Mouse (Mus musculus) kidney, postnatal 10 days (tissue): Measurements from ENCODE around the gene Gatad2b.
A peak's percentile ranks its signal among the peaks of the same experiment; 100 is the strongest.
"Not testable (repeated sequence)": the region's sequence is repeated elsewhere in the genome, so short reads cannot be mapped to it uniquely, and the experiment has no call there.

ENCODE experiments used
- DNase-seq: peaks from one replicate; pipeline ENCODE4 v3.0.0; 2021; ENCODE audit warnings: mixed read lengths

The Gatad2b gene

DNA sequence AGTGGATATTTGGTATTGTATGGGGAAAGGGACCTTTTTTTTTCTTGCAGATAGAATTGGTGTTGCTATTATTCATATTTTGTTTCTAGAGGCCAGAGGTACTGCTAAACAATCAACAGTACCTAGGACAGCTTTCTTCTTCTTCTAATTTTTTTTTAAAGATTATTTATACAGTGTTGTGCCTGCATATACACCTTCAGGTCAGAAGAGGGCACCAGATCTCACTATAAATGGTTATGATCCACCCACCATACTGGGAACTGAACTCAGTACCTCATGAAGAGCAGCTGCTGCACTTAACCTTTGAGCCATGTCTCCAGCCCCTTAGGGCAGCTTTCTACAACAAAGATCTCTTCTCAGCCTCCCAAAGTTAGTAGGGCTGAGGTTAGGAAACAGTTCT lies 20.4 kb downstream of the Gatad2b start:
- DNase-seq = no peak

DNA sequence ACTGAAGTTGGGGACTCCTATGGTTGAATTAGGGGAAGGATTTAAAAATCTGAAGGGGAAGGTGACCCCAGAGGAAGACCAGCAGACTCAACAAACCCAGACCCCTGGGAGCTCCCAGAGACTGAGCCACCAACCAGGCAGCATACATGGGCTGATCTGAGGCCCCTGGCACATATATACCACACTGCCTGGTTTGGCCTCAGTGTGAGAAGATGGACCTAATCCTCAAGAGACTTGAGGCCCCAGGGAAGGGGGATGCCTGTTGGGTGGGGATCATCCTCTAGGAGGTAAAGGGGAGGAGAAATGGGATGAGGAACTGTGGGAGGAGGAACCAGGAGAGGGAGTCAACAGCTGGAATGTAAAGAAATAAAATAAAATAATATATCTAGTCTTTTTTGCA lies 21.3 kb downstream of the Gatad2b start:
- no peak for DNase-seq

DNA sequence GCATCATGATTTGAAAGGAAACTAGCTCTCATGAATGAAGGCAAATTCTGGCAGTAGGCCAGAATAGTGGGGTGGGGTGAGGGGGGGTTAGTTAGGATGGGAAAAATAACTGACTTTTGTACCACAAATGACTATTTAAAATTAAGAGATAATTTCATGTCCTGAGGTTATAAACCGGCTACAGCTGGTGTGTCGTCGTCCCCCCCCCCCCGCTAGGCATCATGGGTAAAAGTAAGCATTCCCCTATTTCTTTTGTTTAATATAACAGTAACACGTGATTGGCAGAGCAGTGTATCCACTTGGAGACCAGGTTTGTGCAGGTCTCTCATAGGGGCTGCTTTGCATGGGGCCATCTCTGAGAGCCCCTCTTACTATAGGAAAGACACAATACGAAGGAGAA lies 29.3 kb downstream of the Gatad2b start:
- peak; percentile 39 for DNase-seq

DNA sequence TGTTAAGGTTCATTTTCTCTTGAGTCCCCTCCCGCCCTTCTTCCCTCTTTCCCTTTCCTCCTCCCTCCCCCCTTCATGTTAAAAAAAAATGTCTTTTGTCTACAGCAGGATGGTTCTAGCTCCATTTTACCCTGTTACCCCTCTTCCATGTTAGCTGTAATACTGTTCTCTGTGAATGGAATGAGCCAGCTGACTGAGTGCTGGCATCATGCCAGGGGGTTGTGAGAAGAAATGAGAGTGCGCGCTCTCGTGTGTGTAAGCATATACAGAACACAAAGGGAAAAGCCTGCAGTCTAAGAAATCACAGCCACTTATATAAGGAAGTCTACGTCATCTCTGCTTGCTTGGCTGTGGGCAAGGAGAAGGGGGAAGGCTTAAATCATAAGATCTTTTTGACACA lies 30.1 kb downstream of the Gatad2b start:
- DNase-seq = peak; percentile 91

DNA sequence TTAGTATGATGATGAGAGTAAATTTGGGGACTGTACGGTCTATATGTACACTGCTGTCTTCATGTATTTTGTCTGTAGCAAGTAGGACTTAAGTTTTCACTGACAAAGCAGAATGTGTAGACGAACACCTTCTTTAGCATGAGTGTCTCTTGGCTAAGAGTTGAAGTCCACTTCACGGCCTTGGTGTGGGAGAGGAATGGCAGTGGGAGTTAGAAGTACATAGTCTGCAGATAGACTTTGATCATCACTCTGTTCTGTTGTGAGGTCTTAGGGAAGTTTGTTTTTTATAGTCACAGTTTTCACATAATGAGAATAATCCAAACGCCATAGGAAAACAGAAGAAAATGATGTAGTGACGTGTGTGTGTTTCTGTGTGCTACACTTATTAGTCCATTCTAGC lies 39.5 kb downstream of the Gatad2b start:
- no peak for DNase-seq

DNA sequence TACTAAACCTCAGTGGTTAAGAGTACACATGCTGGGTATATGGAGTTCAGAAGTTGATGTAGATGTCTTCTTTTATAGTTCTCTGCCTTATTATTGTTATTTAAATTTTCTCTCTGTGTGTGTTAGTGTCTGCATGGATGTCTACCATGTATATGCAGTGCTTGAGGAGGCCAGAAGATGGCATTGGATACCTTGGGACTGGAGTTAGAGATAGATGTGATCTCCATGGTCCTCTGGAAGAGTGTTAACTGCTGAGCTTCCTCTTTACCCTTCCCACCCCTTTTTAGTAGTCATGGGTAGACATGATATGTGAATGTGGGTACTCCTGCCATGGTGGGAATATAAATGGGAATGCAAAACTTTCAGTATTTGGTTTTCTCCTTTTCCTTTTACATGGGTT lies 42.5 kb downstream of the Gatad2b start:
- DNase-seq = no peak

DNA sequence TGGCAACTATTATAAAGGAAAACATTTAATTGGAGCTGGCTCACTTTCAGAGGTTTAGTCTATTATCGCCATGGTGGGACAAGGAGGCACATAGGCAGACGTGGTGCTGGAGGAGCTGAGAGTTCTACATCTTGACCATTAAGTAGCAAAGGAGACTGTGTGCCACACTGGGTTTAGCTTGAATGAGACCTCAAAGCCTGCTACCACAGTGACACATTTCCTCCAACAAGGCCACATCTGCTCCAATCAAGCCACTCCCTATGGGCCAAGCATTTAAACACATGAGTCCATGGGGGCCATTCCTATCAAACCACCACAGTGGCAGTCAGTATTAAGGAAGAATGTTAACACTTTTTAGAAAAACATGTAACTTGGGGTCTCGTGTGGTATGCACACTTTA lies 45.2 kb downstream of the Gatad2b start:
- no peak for DNase-seq

DNA sequence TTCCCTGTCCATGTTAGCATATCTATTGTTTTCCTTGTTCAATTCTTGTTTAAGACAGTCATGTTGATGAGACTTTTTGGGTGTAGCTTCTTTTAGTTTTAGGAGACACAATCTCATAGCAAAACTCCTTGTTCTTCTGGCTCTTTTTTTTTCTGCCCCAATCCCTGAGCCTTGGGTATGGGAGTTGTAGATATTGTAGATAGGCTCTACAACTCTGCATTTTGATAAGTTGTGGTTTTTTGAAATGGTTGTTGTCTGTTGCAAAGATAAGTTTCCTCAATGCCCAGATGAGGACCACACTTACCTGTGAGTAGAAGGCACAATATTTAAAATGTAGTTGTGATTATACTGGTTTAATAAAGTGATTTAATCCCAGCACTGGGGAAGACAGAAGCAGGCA lies 47.2 kb downstream of the Gatad2b start:
- no peak for DNase-seq

DNA sequence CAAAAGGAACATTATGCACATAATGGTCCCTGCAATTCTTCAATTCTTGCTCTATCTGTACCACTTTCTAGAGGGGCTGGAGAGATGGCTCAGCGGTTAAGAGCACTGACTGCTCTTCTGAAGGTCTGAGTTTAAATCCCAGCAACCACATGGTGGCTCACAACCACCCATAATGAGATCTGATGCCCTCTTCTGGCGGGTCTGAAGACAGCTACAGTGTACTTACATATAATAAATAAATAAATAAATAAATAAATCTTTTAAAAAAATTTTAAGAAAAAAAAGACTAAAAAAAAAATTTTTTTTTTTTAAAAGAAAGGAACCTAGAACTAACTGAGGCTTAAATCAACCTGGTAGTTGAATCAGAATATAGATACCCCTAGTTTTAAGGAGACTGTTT lies 49.9 kb downstream of the Gatad2b start:
- DNase-seq = not testable (repeated sequence)

DNA sequence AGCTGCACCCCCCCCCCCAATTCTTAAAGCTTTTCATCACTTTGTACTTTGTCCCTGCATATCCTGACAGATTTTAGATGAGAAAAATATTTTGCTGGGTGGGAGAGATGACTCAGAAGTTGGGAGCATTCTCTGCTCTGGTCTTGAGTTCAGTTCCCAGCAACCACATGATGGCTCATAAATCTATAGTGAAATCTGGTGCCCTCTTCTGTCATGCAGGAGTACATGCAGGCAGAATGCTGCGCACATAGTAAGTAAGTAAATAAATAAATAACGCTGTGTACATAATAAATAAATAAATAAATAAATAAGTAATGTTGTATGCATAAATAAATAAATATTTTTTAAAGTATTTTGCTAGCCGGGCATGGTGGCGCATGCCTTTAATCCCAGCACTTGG lies 54.9 kb downstream of the Gatad2b start:
- DNase-seq = no peak

DNA sequence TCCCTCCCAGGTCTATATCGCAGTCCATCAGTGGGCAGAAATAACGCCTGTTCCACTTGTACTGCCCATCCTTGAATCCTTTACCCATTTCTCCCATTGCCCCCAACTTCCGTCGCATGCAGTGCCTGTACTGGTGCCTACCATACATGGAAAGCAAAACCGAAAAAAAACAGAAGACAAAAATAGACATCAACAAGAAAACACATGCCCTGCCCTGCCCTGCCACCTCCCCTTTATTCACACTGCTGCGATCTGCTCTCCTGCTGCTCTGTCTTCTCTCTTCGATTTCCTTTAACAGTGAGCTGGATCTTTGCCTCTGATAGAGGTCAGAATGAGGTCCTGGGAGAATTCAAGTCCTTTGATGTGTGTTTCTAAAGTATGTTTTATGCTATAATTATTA lies 65.0 kb downstream of the Gatad2b start:
- DNase-seq = no peak

DNA sequence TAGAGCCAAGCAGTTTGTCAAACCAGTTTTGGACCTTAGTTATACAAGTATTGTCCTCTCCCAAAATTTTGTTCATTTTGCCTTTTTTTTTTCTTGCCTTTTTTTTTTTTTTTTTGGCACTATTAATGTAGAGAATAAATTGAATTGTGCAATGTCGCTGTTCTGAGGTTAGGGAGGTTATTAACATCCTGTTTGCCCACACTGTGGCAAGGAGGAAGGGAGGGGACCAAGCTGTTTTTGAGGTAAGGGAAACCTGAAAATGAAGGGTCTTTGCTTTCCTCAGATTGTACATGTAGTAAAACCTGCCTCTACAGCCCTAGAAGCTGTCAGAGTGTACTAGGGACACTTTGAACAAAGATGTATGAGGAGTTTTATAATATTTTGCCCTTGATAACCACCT lies 66.3 kb downstream of the Gatad2b start:
- no peak for DNase-seq

DNA sequence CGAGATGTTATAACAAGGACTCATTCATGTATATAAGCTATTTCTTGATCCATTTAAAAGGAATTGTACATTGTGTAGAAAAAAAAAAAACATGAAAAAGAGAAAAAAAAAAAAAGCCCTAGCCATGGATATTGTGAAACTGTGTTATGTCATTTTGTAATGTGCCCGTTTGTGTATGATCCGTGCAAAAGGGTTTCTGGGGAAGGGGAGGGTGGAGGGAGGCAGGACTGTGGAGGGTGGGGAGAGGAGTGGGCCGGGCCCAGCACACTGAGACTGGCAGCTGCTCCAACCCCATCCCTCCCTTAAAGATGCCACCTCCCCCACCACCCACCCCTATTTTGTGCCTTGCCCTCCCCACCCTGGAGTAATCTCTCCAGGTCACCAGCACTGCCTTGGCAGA lies 68.5 kb downstream of the Gatad2b start:
- no peak for DNase-seq

DNA sequence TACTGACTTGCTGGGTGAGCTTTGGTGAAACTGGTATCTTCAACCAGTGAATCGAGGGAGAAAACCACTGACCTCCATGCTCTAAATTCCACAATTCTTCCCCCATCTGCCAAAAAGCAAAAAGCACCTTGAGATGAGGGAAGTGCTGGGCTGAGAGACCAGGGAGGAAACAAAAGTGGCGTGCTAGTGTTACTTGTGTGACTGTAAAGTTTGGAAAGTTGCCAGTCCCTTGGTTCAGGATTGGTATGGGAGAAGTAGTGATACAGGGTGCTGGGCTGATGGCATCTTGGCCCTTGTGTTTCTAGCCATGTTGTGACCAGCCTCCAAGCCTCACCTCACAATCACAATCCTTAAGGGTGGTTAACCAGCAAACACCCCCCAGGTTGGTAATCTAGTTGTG lies 69.4 kb downstream of the Gatad2b start:
- DNase-seq = no peak

DNA sequence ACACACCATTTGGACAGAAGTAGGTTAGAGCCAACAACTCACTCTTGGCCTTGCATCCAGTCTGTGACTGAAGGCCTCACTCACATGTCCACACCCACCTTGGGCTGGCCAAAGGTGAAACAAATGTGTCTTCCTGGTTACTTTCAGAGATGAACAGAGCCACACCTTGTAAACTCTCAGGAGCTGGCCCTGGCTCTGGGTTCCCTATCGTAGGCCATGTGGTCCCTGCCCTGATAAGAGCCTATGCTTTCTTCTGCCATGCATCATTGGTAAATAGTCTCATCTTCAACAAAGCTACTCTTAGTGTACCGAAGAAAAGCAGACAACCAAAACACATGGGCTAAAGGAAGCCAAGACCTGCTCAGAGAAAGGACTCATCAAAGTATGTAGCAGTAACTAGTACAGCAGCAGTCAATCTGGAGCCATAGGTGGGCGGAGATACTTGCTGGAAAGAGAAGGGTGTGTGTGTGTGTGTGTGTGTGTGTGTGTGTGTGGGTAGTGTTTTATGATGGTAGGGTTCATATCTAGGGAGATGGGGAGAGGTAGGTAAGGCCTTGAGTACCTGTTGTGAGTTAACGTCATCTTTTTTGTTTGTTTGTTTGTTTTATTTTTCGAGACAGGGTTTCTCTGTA lies 74.1 kb downstream of the Gatad2b start:
- DNase-seq = no peak

DNA sequence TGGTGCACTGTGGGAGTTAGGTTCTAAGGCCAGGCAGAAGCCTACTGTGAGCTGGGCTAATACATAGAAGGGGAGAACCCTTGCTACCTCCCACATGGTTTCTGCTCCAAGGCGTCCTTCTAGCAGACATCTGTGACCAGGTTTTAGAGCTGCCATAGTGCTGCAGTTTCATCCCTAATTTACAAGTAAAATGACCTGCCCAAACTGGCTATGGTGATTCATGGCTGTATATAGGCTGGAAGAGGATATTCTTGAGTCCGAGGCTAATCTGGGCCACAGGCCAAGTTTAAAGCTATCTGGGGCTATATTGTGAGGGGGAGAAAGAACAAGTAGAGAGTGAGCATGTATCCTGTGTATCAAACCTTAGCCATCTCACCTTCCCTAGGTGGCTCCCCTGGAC lies 76.1 kb downstream of the Gatad2b start:
- DNase-seq = no peak

DNA sequence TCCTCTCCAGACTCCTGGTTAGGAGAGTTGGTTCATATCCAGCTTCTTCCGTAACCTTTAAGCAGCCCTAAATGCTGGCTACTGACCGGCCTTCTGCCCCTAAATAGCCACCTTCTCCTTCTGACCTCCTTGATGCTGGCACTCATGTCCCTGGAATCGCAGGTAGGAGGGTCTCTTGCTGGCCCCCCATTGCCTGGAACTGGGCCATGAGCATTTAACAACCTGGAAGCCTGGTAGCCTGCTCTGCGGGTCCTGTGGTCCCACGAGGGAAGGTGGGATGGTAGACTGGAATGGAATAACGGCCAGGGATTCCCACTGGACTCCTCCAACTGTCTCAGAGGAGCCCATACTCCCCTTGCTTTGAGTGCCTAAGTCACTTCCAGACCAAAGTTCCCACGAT lies 78.9 kb downstream of the Gatad2b start:
- DNase-seq = no peak

DNA sequence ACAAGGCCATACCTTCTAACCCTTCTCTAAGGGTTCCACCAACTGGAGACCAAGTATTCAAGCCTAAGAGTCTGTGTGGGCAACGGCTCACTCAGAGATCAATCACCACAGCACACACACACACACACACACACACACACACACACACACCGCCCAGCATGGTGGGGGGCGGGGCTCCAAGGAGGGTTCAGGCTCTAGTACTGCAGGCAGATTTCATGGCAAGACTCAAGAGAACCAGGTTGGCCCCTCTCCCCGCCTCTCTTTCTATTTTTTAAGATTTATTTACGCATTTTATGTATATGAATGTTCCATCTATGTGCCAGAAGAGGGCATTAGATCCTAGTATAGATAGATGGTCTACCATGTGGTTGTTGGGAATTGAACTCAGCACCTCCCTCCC lies 79.8 kb downstream of the Gatad2b start:
- DNase-seq = no peak

DNA sequence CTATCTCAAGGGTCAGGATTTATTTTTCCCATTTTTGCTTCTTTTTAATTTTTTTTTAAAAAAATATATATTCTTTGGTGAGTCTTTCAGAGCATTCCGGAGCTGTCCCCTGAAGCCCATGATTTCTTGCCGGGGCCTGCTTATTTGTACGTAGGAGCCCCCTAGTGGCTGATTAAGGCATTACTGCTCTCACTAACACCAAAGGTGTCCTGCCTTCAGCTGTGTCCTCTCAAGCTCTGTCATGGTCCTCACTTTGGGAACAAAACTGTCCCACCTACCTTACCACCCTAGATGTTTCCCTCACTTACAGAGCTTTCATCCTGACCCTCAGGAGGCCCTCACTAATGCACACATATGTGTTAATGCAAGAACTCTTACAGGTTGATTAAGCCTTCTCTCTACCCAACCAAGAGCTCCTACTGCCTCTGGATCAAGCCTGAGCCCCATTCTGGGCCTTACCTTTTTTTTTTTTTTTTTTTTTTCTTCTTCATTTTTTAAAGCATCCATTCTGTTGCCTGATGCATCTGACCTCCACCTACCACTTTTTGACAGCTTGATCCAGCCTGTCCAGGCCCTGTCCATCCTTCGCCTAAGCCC lies 80.6 kb downstream of the Gatad2b start:
- peak; percentile 92 for DNase-seq

DNA sequence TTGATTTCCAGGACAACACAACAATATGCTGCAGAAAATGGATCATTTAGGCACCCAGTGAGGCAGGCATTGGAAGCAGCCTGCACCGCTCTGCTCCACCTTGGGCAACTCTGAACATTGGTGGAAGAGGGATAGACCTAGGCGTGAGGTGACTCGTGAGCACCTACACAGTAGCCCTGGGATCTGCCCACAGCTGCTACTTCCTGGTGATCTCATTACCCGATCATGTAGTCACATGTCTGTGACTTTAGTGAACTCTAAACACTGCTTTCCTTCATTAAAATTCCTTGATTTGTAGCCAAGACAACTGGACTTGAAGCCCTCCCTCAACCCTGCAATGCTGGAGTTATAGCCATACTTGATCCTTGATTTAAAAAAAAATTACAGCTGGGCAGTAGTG lies 81.4 kb downstream of the Gatad2b start:
- DNase-seq = no peak

DNA sequence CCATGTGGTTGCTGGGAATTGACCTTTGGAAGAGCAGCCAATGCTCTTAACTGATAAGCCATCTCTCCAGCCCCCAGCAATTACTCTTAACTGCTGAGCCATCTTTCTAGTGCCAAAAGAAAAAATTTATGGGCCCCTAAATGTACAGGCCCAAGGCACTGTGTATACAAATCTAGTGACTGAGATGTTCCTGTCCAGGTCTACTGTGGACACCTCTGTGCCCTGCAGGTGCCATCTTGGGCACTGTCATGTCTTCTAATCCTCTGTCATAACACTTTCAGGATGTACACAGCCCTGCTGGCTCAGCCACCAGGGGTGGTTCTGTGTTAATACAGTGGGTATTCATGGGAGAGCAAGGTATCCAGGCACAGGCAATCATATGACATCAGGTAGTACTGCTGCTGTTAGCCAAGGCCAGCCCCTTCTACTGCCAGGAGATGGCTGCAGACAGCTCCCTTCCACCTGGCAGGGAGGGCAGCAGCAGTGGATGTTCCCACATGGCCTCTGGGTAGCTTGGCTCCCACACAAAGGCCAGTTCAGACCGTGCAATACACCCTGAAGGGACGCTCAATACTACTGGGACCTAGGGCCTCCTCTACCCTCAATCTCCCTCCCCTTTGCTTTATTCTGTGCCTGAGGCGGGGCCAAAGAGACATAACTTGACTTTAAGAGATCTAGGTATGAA lies 82.7 kb downstream of the Gatad2b start:
- no peak for DNase-seq

DNA sequence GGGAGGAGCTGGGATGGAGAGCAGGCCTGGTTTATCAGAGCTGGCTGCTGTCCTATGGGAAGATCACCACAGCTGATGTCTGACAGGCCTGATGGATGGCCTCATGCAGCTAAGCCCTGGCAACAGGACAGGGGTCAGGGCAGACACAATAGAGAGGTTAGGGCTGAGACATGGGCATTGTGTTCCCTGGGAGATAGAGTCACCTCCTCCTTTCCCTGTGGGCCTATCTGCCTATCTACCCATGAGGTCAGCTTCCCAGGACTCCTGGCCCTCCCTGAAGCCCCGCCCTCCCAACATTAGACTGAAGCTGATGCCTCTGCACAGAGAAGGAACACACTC lies 83.2 kb downstream of the Gatad2b start:
- DNase-seq = no peak

DNA sequence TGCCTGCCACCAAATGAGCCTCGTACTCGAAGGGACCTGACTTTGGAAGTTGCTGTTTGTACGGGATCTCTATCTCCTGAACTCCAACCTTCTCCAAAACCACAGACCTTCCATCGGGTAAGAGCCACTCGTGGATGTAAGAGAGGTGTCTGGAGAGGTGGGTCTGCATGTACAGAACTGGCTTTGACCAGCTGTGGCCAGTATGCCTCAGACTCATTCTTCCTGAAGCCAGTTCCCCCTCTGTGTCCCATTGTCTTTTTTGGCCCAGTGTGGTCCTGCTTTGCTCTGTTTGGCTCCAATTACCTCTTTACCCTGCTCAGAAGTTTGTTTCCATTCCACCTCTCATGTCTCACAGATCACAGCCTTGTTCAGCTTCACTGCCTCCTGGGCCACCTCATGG lies 85.5 kb downstream of the Gatad2b start:
- no peak for DNase-seq

DNA sequence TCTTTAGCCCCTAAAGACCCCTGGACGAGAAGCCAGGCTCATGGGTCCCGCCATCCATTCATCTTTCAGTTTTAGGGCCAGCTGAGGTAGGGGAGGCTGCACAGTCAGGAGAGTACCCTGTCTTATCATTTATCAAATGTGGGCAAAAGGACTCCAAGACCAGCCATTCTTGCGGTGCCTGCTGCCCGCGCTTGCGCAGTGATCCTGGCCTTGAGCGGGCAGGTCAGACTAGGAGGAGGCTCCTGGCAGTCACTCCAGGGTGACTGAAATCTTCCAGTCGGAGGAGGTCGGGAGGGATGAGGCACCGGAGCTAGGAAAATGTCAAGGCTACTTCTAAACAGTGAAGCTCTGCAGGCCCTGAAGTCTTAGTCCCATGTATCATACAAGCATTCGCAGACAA lies 88.7 kb downstream of the Gatad2b start:
- DNase-seq = no peak

DNA sequence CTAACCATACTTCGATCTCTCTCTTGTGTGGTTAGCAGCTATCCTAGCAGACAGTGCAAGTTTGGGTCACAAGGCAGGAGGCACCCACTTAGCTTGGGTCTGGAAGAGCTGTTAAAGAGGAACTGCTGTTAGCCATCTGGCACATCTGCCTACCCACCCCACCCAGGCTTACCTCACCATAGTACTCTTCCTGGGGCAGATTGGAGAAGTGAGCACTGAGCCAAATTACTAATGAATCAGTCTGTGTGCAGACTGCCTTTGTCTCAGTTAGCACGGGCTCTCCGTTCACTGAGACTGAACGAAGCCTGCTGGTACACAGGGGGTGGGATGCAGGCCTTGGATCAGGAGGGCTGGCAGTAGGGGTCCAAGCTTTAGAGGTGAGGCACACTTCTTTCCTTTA lies 90.7 kb downstream of the Gatad2b start:
- no peak for DNase-seq
